Mouse (Mus musculus) spleen, postnatal 10 days (tissue): Measurements from ENCODE around the gene Cd86.

ENCODE experiments used
- DNase-seq, 2 experiments: peaks; one replicate each; pipeline ENCODE4 v3.0.0; 2021 to 2022; ENCODE audit warnings: low spot score in 2 of 2

The Cd86 gene

DNA sequence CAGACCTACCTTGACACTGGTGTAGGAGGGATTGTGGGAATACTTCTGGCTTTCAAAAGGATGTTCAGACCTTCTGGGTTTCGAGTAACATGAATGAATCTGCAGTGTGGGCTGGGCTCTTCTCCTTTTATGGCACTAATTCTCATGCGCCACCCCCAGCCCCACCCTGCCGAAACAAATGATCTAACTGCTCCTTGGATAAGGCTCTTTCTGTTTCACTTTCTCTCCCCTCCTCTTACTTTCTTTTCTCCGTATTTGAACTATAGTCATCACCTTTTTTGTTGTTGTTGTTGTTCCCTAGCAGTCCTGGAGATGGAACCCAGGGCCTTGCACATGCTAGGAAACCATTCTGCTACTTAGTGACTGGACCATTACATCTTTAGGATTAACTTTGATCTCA, 67.6 kb downstream of the Cd86 start:
- no peak for DNase-seq

DNA sequence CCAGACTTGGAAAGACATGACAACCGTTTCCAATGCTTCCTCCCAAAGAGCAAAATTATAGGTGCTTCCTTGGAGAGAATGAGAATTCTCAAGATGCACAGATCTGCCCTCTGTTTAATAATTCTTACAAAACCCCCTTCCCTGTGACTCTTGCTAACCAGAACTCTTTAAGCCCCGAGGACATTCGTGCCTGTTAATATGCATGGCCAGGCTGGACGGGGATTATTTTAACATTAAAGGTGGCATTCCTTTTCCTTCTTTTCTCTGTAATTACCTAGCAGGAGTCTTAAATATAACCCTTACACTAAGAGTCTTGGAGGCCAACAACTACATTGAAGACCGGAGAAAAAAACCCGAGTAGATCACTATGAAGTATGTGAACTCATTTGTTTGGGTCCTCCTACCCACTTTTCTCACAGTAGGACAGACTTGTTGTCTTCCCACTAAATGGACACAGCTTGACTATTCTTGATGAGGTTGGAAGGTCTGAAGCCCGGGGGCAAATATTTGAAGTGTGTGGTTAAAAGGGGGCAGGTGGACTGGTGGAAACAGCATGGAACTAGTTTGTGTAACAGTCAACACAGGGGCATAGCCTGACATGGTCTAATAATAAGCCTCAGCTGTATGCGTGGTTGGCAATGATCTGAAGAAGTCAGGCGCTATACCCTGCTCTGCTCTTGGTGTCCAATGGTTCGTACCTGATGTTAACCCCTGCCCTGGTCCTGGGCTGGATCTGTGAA, 69.0 kb downstream of the Cd86 start:
- no peak for DNase-seq

GRCm38 (mm10) chr16:36589898-36590297, 76.0 kb downstream of the Cd86 start:
- DNase-seq = no peak

DNA sequence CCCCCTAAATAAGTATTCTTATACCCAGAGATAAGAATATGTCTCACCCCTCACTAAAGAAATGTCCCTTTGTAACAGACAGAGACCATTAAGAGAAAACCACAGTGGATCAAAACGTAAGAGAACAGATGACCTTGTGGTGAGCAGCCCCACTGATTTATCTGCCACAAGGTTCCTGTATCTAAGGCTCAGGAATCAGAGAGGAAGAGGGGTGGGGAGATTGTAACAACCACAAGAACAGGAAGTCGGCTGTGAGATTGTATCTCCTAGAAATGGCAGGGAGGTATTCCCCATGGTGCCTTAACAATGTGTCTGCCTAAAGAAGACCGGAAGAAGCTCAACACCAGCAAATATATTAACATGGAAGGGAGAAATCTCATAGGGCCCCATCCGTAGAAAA, 77.9 kb downstream of the Cd86 start:
- no peak for DNase-seq

DNA sequence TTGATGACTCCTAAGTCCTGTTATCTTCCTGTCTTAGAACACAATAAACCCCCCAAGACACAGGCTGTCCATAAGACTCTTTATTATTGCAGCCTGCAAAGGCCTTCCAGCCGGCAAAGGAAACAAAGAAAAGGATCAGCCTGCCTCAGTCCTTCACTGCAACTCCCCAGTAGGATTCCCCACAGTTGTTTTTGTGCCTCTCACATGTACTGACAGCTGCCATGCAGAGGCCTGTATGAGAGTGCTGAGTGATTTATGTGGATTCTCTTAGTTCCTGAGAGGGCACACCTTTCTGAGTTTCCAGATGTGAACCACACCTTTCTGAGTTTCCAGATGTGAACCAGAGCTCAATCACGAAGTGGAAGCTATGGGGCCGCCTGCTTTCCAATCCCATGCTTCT, 83.8 kb downstream of the Cd86 start:
- no peak for DNase-seq

DNA sequence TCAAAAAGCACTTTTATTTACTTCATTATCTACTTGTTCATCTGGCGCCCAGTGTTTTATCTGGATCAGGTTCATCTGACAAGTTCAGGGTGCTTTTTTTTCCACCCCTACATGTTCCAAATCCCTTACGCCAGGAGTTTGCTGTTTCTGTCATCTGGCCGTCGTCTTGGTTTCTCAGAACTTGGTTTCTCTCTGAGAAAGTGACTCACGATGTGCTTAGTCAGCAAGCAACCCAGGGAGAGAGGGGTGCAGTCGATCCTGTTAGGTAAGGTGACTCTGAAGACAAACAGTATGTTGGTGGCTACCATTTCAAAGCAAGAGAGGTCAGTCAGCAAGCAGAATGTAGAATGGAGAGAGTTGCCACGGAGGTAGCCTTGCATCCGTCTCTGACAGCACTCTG, 93.9 kb downstream of the Cd86 start:
- no peak for DNase-seq

DNA sequence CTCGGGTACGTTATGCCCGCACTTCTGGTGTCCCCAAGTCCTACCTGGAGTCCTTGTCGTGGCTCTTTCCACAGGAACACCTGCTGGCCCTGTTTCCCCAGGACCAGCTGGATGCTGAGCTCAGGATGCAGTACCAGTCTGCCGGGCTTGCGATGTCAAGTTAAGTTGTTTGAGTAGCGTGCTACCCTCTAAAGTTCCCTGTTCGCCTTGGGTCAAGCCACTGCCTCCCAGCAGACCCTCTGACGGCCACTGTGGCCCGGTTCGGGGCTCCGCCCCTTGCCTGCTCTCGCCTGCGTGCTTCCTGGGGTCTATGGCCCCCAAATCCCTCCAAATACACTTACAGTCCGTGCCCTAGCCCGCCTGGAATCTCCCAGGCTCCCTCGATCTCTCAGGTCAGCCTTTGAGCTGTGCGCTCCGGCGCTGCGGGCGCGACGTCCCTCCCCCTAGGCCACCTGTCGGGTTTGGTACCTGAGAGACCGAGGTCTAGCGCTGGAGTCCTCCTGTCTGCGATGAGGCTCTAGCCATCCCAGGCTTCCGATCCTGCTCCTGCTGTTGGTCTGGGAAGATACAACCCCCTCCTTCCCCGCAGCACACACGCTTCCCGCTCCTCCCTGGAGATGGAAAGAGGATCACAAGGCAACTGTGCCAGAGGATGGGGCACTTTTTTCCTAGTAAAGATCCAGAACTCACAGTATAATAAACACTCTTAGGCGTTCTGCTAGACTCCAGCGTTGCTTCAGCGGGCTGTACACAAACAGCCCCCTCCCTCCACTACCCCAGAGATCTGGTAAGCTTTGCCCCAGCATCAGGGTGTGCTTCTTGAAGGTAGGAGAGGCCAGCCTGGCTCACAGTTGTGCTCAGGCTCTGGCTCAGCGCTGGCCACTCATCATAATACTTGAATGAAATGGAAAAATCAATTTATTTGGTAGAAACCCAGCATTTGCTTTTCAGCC, 104.2 kb downstream of the Cd86 start, which contains the start of gene Casr:
Casr (minus strand) TSS at position 756 of the 953 bp plus-strand sequence.
- DNase-seq = no peak

- DNase-seq = no peak
Measured at GRCm38 (mm10) chr16:36559573-36559972, 106.3 kb downstream of the Cd86 start.

GRCm38 (mm10) chr16:36555672-36556165, 110.2 kb downstream of the Cd86 start:
- DNase-seq = no peak
